Mouse (Mus musculus) CD8-positive naive resting alpha-beta T cell, adult 2 months (primary cell): ENCODE measurements around the gene Olfr1417.

Source experiments
- DNase-seq, 2 experiments: peaks; one replicate each; pipeline ENCODE4 v3.0.0; 2022; ENCODE audit warnings: low read depth in 2 of 2, low spot score in 2 of 2

The Olfr1417 gene

DNA sequence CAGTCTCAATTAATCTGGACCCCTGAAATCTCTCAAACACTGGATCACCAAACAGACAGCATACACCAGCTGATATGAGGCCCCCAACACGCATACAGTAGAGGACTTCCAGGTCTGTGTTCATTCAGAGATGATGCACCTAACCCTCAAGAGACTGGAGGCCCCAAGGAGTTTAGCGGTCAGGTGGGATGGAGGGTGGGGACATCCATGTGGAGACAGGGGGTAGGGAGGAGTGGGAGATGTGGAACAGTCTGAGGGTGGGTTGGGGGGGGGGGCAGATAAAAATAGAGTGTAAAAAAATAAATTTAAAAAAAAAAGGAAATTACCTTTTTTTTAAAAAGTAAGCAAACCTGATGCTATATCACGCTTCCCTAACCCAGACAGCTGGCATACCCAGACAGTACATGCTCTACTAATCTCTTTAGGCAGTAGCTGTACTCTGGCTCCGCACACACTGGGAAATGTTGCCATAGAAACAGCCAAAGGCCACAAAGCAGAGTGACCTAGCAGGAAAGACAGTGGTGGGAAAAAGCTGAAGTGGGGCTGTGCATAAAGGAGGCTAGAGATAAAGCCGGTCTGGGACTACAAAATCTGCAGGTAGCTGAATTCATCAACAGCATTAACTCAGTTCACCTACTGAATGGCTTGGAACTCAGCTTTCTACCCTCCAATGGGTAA is 27.2 kb downstream of the Olfr1417 start:
- no peak for DNase-seq

DNA sequence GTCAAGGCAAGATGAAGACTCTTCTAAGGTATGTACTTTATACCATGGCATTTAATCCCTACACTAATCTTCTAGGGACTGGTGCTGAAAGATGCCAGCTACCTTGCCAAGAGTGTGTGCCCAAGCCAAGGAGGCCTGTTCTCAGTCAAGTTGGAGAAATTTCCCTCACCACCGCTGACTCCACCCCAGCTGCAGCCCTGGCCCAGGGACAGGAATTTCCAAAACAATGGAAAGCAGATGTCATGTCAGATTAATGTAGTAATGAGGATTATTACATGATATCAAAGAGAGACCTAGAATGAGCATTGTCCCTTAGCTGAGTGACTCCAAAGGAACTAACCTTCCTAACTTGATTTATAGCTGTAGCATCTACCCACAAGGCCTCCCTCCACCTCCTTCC is 28.2 kb downstream of the Olfr1417 start:
- DNase-seq: no peak

DNA sequence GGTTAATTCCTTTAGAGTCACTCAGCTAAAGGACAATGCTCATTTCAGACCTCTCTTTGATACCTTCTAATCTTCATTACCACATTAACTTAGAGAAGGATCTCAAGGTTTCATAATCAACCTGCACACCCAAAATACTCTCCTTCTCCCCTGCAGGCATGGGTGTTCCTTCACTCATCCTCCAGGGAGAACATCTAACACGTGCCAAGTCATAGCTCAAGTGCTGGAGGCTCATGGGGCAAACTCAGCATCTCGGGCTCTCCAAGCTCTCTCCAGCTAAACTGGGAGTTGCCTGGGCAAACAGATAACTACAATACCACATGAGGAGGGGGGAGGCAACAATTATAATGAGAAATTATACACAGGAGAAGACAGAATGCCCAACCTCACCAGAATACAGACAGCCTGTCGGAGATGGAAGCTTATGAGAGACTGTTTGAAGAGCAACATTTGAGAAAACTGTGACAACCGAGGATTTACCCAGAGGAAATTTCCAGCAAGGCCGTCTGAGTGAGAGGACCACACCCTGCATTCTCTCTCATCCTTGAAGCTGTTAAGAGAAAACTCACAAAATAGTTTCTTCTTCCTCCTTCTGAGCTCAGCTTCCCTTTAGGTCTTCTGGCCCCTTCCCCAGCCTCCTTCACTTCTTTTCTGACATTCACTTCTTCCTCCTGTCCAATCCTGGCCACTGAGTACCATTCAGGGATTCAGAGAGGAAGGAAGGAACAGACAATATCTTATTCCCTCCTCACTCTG is 28.8 kb downstream of the Olfr1417 start:
- no peak for DNase-seq

DNA sequence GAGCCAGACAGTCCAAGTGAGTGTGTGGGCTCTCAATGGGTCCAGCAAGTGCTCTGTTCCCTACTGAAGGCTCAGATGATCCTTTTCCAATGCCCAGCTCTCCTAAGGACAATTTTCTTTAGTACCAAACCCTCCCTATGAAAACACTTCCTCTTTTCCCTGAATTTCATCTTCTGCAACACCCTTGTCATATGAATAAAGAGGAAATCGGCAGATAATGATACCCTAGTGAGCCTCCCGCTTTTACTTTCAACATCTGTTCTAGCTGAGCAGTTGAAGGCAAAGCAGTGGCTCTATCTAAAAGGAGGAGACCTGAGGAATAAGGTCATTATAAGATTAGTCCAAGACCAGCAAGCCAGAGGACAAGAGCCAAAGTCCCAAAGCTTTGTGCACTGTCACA is 30.6 kb downstream of the Olfr1417 start:
- DNase-seq: no peak

DNA sequence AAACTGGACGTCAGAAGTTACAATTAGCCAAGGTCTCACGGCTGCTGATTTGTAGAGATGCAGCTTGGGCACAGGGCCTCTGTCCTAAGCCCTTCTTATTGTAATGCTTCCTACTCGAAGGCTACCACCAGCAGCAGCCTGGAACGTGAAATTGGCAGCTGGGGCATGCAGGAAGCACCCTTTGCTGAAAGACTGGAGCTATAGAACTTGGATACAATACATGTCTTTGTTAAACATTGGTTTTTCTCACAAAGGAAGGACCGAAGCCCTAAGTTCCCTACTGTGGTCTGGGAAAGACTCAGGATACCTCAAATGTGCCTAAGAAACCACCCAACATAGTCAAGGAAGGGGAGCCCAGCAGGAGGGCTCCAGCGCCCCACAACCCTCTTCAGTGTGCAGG is 31.2 kb downstream of the Olfr1417 start:
- DNase-seq: no peak

DNA sequence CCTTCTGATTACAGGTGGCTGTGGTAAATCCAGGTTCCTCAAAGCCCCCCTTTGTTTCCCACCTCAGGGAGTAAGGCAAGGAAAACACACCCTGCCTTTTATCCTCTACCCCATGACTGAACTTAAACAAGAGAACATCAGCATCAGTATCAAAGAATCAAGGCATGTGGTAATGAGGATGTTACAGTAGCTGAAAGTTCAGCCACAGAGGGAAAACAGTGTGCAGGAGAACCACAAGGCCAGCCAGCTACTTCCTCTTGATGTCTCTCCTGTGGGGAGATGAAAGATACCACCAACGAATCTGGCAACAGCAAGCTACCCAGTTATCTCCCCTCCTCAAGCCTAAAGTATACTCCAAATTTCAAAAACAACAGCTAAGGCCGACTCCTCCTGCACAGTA is 31.8 kb downstream of the Olfr1417 start:
- peak; percentile 32 to 47 for DNase-seq

DNA sequence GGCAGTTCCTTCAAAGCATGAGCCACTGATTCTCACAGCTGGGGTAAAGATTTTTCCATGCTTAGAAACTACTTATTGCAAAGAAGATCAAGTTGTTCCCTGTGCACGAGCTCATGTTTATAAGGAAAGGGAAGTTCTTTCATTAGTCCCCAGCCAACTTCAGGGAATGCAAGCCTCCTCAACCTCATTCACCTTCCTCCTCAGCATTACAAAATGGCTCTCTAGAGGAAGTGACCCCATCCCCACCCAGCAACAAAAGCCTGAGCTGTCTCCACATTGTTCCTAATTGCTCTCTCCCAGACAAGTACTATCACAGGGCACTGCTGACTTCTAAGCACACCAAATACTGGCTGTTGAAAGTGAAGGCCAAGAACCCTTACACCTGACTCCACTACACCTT is 34.6 kb downstream of the Olfr1417 start:
- DNase-seq: no peak

DNA sequence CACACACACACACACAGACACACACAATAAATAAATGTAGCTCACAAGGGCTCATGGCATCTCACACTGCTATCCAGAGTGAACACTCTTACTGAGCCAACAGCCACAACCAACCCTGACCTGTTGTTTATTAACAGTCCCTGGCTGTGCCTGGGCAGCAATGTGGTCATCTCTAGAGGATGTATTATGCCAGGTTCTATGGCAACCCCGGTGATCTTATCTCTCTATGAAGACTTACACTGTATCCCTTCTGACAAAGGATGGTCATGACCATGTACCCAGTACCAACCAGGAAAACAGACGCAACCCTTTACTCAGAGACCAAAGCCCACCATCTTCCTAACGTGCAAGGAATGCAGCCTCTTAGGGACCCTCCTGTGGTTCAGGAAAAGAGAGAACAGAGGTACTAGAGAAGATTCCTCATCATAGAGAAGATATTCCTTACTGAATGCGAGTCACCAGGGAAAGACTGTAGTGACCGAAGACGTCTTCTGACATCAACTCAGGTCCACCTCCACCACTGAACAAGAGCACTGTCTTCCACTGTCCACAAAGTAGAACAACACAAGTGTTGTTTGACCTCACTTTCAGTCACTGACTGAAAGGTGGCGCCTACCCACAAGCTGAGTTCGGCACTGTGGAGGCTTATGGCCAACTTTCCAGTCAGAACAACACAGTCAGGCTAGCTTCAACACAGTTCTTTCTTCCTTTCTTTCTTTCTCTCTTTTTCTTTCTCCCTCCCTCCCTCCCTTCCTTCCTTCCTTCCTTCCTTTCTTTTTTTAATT is 38.3 kb downstream of the Olfr1417 start:
- no peak for DNase-seq

DNA sequence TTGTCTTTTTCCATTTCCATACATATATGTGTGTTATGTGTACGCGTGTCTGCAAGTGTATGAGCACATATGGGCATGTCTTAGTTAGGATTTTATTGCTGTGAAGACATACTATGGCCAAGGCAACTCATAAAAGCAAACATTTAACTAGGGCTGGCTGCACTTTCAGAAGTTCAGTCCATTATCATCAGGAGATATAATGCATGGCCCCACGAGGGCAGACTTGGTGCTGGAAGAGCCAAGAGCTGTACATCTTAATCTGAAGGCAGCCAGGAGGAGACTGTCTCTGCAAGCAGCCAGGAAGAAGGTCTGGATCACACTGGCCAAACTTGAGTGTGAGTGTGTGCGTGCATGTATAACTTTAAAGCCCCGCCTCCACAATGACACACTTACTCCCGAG is 44.6 kb downstream of the Olfr1417 start:
- no peak for DNase-seq

DNA sequence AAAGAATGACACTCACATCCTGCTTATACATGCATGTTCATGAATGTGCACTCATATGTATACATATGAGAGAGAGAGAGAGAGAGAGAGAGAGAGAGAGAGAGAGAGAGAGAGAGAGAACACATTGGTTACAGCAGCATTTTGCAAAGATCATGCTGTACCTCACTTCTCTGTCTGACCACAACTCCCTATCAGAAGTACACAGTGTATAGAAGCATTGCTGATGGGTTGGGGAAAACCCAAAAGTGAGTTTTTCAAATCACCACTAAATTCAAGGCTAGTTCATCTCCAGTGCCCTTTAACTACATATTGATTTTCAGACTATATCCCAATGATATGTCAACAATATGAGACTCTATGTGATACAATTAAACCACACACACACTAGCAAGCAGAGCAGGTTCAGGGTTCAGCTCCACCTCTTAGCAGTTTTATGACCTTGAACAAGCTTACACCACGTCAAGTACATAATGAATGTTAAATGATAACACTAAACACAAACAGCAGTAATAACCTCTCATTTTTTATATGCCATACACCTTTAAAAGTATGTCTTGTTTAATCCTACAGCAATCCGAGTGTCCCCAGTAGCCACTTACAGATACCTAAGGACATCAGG is 45.2 kb downstream of the Olfr1417 start:
- DNase-seq: no peak

DNA sequence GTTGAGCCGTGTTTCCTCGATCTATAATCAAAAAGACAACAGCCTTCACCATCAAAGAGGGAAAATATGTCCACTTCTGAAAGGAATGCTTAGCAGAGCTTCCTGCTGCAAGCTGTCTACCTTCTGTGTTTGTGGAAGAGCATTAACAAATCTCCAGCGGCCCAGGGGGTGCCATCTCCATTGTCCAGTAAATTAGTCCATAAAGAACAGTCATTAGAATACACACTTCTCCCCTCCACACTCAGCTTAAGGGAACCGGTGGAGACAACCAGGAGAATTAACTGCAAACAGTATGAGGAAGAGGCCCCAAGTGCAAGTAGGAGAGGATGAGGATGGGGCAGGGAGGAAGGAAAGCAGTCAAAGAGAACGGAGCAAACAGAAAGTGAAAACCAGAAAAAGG is 47.2 kb downstream of the Olfr1417 start:
- DNase-seq: no peak

DNA sequence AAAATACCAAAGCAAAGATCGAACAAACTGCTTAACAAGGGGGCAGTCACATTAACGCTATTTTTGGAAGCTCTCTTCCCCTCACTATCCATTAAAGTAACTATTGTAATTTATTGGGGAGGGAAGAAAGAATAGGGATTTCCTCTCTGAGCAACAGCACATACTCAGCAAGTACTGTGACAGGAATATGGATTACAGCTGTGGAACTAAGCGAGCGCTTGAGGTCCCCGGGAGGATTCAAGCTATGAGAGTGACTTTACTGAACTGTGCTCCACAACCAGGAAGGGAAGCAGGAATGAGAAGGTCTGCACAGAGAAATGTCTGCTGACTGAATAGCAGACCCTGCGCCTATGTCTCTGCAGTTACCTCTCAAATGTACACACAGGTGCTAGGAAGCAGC is 50.1 kb downstream of the Olfr1417 start:
- DNase-seq: no peak

DNA sequence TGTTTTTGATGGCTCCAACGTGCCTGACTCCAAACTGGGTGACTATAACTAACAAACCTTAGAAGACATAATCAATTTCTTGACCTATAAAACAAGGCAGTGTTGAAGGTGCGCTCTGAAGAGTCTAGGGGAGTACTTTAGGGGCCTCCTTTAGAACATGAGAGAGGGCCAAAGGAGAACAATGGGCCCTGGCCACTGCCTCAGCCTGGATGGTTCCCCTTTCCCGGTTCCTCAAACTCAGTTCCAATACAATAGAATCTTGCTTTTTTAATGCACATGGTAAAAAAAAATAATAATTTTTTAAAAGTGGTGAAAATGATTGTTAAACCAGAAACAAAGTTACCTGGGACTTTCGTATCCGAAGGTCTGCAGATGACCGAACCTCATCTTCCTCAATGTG is 51.2 kb downstream of the Olfr1417 start:
- DNase-seq: no peak

DNA sequence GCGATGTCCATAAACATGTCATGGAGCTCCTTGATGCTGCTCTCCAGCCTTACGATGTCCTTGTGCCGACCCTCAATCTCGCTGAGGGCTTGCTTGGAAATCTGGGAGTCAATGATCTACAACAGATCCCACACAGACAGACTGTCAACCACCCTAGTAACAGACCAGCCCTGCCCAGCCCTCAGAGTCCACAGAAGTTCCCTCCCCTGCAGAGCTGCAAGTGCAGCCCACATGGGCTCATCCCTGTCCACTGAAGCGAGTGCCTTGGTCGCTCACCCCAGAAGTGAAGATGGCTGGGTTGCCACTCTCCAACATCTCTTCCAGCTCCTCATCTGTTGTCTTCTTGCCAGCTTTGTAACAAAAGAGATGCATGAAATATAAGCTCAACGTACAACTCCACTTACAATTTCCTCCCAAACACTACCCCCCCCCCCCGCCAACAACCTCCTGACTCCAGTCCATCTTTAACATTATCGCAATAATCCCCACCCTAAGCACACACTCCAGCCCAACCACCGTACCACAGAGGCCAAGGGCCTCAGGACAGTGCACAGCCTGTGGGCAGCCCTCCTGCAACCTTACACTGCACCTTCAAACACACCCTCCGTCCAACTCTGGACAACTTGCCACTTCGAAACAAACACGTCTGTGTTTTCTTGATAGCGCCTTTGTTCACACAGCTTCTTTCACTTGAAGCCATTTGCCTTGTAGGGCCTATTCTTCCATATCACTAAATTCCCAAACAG is 53.4 kb downstream of the Olfr1417 start:
- DNase-seq: no peak

DNA sequence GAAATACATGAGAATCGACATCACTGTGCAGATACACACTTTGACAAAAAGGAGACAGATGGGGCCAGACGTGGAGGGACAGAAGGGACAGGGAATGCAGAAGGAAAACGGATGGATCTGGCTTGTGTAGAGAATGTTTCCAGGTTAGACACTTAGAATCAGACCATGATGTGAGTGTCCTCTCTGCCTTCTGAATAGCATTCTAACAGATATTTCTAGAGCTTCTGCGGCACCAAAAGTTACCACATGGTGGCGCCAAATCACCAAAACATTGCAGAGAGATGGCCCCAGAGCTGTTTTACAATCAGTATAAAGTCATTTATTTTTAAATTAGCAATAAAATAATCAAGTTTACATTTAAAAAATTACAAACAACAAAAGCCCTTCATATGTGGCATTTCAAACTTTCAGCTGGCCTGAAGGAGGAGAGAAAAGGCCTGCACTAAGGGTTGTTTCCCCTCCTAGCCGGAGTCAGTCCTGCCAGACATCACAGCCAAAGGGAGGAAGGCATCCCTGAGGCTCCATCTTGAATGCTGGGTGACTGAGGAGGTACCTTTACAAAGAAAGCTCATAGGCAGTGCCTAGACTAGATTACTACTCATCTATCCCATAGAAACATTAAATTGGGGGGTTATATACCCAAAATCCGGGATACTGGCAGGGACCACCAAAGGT is 61.7 kb downstream of the Olfr1417 start:
- peak; percentile 35 to 61 for DNase-seq
